Mouse (Mus musculus): ENCODE measurements at regions not wholly inside any gene's neighbourhood (a gene's known extent, or its start where the extent isn't known, plus 50 kb on each side); places are given as distances from the start of the nearest gene placed in this dataset.

DNA sequence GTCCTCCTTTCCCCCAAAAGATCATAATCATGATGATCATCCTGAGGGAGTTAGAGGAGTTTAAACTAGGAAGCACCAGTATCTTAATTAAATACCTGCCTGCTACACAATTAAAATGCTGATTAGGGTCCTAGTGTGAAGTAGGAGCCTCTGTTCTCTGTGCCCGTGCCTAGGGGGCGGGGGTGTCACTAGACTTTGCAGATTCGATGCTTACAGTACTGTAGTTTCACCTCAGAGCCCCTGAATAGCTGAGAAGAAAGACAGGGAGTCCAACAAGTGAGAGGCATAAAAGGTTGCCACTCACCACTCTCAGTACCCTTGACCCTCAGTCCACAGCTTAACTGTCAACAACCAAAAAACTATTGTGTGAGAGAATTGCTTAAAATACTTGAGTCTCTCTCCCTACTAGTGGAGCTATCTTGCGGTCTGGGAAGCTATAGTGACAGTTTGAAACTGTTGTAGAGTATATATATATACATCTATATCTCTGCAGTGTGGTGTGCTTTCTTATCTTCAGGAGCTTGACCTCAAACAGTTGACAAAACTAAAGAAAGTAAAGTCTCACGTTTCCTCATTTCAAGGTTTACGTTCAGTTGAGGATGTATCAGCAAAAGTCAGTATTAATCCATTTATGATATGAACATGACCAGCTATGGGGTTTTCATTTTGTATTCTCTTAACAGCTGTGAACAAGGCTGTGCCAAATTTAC, 128.9 kb upstream of the Itga4 start:
- Histone ChIP-seq H3K4me3 (ENCODE audit: insufficient read depth in 1 of 2, low read depth in 2 of 2, low read length in 2 of 2) (no peak overlapping the region), H3K9me3 (ENCODE audit: control insufficient read depth, low read length) (no peaks in the 10 kb centered on the region), H3K36me3 (replicated peaks; ENCODE audit: control insufficient read depth, insufficient read depth, low read depth) (no peaks in the 10 kb centered on the region), H3K27me3 (ENCODE audit: control insufficient read depth, insufficient read depth, low read length) (no peaks in the 10 kb centered on the region), H3K9ac (replicated peaks) (no peak overlapping the region), H3K4me1 (replicated peaks; ENCODE audit: control insufficient read depth in 2 of 2, insufficient read depth in 2 of 2, low read length in 1 of 2) (peaks cover 24 to 32% of the 10 kb centered on the region in 2 experiments), H3K4me2 (ENCODE audit: low read depth) (peak overlapping the region; percentile 6; the same call in 1 of the 2 replicates), H3K27ac (no peak overlapping the region)
- no peak for DNase-seq (ENCODE audit: low read depth in 3 of 3, low spot score in 3 of 3)
- peak; percentile 72 for ATAC-seq (ENCODE audit: insufficient read depth)
- 5% methylated on average over 6 of the region's 6 CpGs for WGBS (ENCODE audit: insufficient replicate concordance)
- no peak for TF ChIP-seq CTCF (IDR thresholded peaks at IDR 0.05; ENCODE audit: low read depth)
- peak; percentile 88 for TF ChIP-seq EP300 (IDR thresholded peaks at IDR 0.05; ENCODE audit: low read depth)

DNA sequence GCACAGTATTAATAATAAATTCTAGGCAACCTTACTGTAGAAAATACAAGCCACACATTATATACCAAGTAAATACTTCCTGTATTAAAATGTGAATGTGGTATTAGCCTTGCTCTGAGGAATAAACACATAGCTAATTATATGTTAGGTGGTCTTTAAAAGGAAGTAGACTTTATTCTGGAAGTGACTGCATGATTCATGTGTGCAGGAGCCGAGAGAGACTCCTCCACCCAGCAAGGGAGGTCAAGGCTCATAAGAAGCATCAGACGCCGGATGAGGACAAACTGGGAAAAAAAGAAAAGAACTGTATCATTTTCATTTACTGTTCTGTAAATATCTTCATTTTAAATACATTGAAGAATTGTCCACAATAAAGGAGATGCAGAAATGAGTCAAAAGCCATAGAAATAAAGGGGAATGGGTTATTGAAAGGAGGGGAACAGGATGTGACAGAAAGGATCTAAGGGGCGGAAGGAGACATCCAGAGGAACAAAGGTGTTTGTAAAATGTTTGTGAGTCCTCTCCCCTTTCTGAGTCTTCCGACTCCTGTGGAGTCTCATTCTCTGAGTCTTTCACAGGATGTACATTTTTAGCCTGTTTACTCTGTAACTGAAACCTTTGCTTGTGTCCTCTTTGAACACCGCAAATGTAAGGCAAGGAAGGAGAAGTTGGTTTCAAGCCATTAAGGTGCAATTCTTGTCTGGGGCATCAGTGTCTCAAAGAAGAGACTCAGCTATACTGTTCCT, 128.1 kb upstream of the Itga4 start:
- WGBS (ENCODE audit: insufficient replicate concordance), result 46% methylated on average over 6 of the region's 6 CpGs

DNA sequence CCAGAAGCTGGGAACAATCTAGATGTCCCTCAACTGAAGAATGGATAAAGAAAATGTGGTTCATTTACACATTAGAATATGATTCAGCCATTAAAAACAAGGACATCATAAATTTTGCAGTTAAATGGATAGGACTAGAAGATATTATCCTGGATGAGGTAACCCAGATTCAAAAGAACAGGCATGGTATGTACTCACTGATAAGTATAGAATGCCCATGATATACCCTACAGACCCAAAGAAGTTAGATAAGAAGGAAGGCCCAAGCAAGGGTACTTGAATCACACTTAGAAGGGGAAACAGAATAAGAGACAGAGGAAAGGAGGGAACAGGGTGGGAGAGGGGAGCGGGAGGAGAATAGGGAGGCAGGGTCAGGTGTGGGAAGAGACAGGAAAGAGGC, 127.4 kb upstream of the Itga4 start:
- 64% methylated on average over 1 of the region's 1 CpGs for WGBS (ENCODE audit: insufficient replicate concordance)
- H3K36me3 ChIP-seq (replicated peaks; ENCODE audit: control insufficient read depth, insufficient read depth, low read depth), result no peaks in the 10 kb centered on the region
- H3K27ac ChIP-seq, result no peak overlapping the region
- no peaks in the 10 kb centered on the region for H3K9me3 ChIP-seq (ENCODE audit: control insufficient read depth, low read length)
- no peak overlapping the region for H3K9ac ChIP-seq (replicated peaks)
- DNase-seq (ENCODE audit: low read depth in 3 of 3, low spot score in 3 of 3) (no peak), ATAC-seq (ENCODE audit: insufficient read depth) (no peak)
- H3K4me1 ChIP-seq (replicated peaks; ENCODE audit: control insufficient read depth in 2 of 2, insufficient read depth in 2 of 2, low read length in 1 of 2), result peaks cover 31 to 41% of the 10 kb centered on the region in 2 experiments
- TF ChIP-seq EP300 (IDR thresholded peaks at IDR 0.05; ENCODE audit: low read depth) (no peak), CTCF (IDR thresholded peaks at IDR 0.05; ENCODE audit: low read depth) (no peak)
- H3K4me3 ChIP-seq (ENCODE audit: insufficient read depth in 1 of 2, low read depth in 2 of 2, low read length in 2 of 2), result no peak overlapping the region
- no peak overlapping the region for H3K4me2 ChIP-seq (ENCODE audit: low read depth)
- no peaks in the 10 kb centered on the region for H3K27me3 ChIP-seq (ENCODE audit: control insufficient read depth, insufficient read depth, low read length)

More for the DNA sequence above, 128.1 kb upstream of the Itga4 start:
- Histone ChIP-seq H3K4me2 (ENCODE audit: low read depth) (no peak overlapping the region), H3K27ac (no peak overlapping the region), H3K27me3 (ENCODE audit: control insufficient read depth, insufficient read depth, low read length) (no peaks in the 10 kb centered on the region), H3K36me3 (replicated peaks; ENCODE audit: control insufficient read depth, insufficient read depth, low read depth) (no peaks in the 10 kb centered on the region), H3K9ac (replicated peaks) (no peak overlapping the region), H3K9me3 (ENCODE audit: control insufficient read depth, low read length) (no peaks in the 10 kb centered on the region), H3K4me3 (ENCODE audit: insufficient read depth in 1 of 2, low read depth in 2 of 2, low read length in 2 of 2) (no peak overlapping the region), H3K4me1 (replicated peaks; ENCODE audit: control insufficient read depth in 2 of 2, insufficient read depth in 2 of 2, low read length in 1 of 2) (peaks cover 27 to 37% of the 10 kb centered on the region in 2 experiments)
- ATAC-seq (ENCODE audit: insufficient read depth), result no peak
- no peak for TF ChIP-seq CTCF (IDR thresholded peaks at IDR 0.05; ENCODE audit: low read depth)
- TF ChIP-seq EP300 (IDR thresholded peaks at IDR 0.05; ENCODE audit: low read depth), result no peak
- no peak for DNase-seq (ENCODE audit: low read depth in 3 of 3, low spot score in 3 of 3)

- Histone ChIP-seq H3K4me2 (ENCODE audit: low read depth) (no peak overlapping the region), H3K9ac (replicated peaks) (no peak overlapping the region), H3K4me1 (replicated peaks; ENCODE audit: control insufficient read depth in 2 of 2, insufficient read depth in 2 of 2, low read length in 1 of 2) (peaks cover 42 to 52% of the 10 kb centered on the region in 2 experiments), H3K4me3 (ENCODE audit: insufficient read depth in 1 of 2, low read depth in 2 of 2, low read length in 2 of 2) (no peak overlapping the region), H3K27me3 (ENCODE audit: control insufficient read depth, insufficient read depth, low read length) (no peaks in the 10 kb centered on the region), H3K9me3 (ENCODE audit: control insufficient read depth, low read length) (no peaks in the 10 kb centered on the region), H3K27ac (peak overlapping the region; percentile 69; the same call in 1 of the 2 replicates), H3K36me3 (replicated peaks; ENCODE audit: control insufficient read depth, insufficient read depth, low read depth) (no peaks in the 10 kb centered on the region)
- ATAC-seq (ENCODE audit: insufficient read depth), result no peak
- no peak for TF ChIP-seq EP300 (IDR thresholded peaks at IDR 0.05; ENCODE audit: low read depth)
- no peak for TF ChIP-seq CTCF (IDR thresholded peaks at IDR 0.05; ENCODE audit: low read depth)
- WGBS (ENCODE audit: insufficient replicate concordance), result 80% methylated on average over 7 of the region's 7 CpGs
- no peak for DNase-seq (ENCODE audit: low read depth in 3 of 3, low spot score in 3 of 3)
Measured at GRCm38 (mm10) chr2:79130660-79131059, 124.6 kb upstream of the Itga4 start.

DNA sequence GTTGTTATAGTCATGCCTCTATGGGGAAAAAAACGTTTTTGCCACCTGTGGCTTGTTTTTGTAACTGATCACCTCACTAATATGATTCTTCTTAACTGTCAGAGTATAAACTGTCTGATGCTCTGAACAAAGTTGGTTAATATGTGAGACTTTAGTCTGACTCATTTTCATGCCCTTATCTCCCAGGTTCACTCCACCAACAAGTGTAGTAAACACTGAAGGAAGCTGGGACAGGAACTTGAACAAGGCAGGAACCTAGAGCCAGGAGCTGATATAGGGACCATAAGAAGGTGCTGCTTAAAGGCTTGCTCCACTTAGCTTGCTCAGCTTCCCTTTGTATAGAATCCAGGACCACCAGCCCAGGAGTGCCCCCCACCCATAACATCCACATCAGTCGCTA, 124.0 kb upstream of the Itga4 start:
- Histone ChIP-seq H3K9ac (replicated peaks) (no peak overlapping the region), H3K27ac (peak overlapping the region; percentile 69), H3K27me3 (ENCODE audit: control insufficient read depth, insufficient read depth, low read length) (no peaks in the 10 kb centered on the region), H3K36me3 (replicated peaks; ENCODE audit: control insufficient read depth, insufficient read depth, low read depth) (no peaks in the 10 kb centered on the region), H3K4me2 (ENCODE audit: low read depth) (no peak overlapping the region), H3K9me3 (ENCODE audit: control insufficient read depth, low read length) (no peaks in the 10 kb centered on the region), H3K4me3 (ENCODE audit: insufficient read depth in 1 of 2, low read depth in 2 of 2, low read length in 2 of 2) (no peak overlapping the region), H3K4me1 (replicated peaks; ENCODE audit: control insufficient read depth in 2 of 2, insufficient read depth in 2 of 2, low read length in 1 of 2) (peaks cover 41 to 51% of the 10 kb centered on the region in 2 experiments)
- 55% methylated on average over 2 of the region's 2 CpGs for WGBS (ENCODE audit: insufficient replicate concordance)
- ATAC-seq (ENCODE audit: insufficient read depth) (peak; percentile 53), DNase-seq (ENCODE audit: low read depth in 3 of 3, low spot score in 3 of 3) (no peak)
- TF ChIP-seq CTCF (IDR thresholded peaks at IDR 0.05; ENCODE audit: low read depth), result no peak
- peak; percentile 36; the same call in 1 of the 2 replicates for TF ChIP-seq EP300 (IDR thresholded peaks at IDR 0.05; ENCODE audit: low read depth)

Data from liver, embryonic 14.5 days (tissue).